Mouse (Mus musculus) limb, embryonic 12.5 days (tissue): ENCODE measurements around the gene Gm5737. TPM values are rescaled to one million over a fixed set of nuclear protein-coding genes. Genes with fewer than 3 reads are reported as not detected.

Experiments
- ATAC-seq: fragments of 200-750 bp; cut with Nextera tagmentation; 2 replicates; pipeline ENCODE4 v1.8.0; 2017; ENCODE audit warnings: low read depth, moderate TSS enrichment; ENCODE audit not compliant: insufficient number of reproducible peaks, insufficient read depth, low FRiP score, low TSS enrichment
- H3K27ac ChIP-seq: fragments of 300-500 bp; sonication (generic); 2 replicates; pipeline ENCODE4 v1.5.1; 2016; ENCODE audit warnings: mild to moderate bottlenecking, moderate library complexity
- H3K27me3 ChIP-seq: fragments of 300-500 bp; sonication (generic); 2 replicates; pipeline ENCODE4 v1.6.1; 2016; ENCODE audit warnings: mild to moderate bottlenecking, moderate library complexity
- H3K36me3 ChIP-seq: fragments of 300-500 bp; sonication (generic); 2 replicates; pipeline ENCODE4 v1.6.1; 2016; ENCODE audit warnings: mild to moderate bottlenecking, moderate library complexity
- H3K4me1 ChIP-seq: fragments of 300-500 bp; sonication (generic); replicated peaks from 2 replicates; pipeline ENCODE4 v1.6.1; 2016
- H3K4me2 ChIP-seq: fragments of 300-500 bp; sonication (generic); 2 replicates; pipeline ENCODE4 v1.6.1; 2016; ENCODE audit warnings: mild to moderate bottlenecking, moderate library complexity
- H3K4me3 ChIP-seq: fragments of 300-500 bp; sonication (generic); replicated peaks from 2 replicates; pipeline ENCODE4 v1.5.1; 2016; ENCODE audit warnings: mild to moderate bottlenecking
- H3K9ac ChIP-seq: fragments of 300-500 bp; sonication (generic); replicated peaks from 2 replicates; pipeline ENCODE4 v1.6.1; 2016; ENCODE audit warnings: mild to moderate bottlenecking, moderate library complexity
- H3K9me3 ChIP-seq: fragments of 300-500 bp; sonication (generic); 2 replicates; pipeline ENCODE4 v1.6.1; 2016; ENCODE audit warnings: mild to moderate bottlenecking, moderate library complexity
- WGBS: fragments of 180-500 bp; shearing (Covaris S2); methylation state at CpG from one replicate; pipeline ENCODE4 v1.1.7; 2016; 5-methylcytosine and 5-hydroxymethylcytosine counted together
- polyA plus RNA-seq: library from polyadenylated mRNA; unstranded; fragments of >200 nt; fragmentation: Nextera tagmentation; extraction: Ambion mirVana; gene quantifications from 2 replicates; pipeline ENCODE4 v1.2.1, GENCODE M21; 2016

Gm5737 gene
- polyA plus RNA-seq, 1 experiment from 2014 or later, result not detected

DNA sequence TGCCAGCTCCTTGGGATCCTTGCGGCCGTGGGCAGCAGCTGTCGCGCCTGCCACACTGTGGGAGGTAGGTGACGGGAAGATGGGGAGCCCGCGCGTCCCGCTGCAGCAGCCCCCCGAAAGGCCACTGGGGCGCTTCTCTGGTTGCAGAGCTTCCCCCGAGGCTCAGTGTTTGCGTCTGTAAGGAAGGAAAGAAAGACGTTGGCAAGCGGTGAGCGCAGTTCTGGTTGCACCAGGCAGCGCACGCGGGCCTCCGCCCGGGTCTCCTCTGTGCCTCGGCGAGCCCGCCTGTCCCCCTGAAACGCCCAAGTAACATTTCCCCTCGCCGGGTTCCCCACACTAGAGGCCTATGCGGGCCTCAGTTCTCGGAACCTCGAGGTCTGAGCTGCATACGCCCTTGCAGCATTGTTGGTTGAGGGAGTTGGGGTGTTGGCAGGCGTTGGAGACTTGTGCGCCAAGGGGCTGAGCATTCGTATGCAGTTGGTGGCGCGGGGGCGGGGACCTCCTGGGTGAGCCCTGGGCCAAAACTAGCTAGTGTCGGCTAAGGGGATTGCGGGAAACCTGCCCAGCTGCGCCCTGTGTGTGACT is 31.0 kb downstream of the Gm5737 start:
- H3K9ac ChIP-seq, result peak overlapping the region; percentile 90
- peaks cover 14% of the 10 kb centered on the region for H3K4me1 ChIP-seq
- H3K4me2 ChIP-seq, result peak overlapping the region; percentile 79
- under 1% methylated on average over 40 of the region's 40 CpGs for WGBS
- ATAC-seq, result peak; percentile 61
- H3K27me3 ChIP-seq, result peaks cover 9% of the 10 kb centered on the region; the same call in 1 of the 2 replicates
- 0 out of 2 replicates have a peak, but pooled peaks cover under 1% of the 10 kb centered on the region for H3K36me3 ChIP-seq
- no peaks in the 10 kb centered on the region for H3K9me3 ChIP-seq
- peak overlapping the region; percentile 77 for H3K4me3 ChIP-seq
- peak overlapping the region; percentile 97 for H3K27ac ChIP-seq

DNA sequence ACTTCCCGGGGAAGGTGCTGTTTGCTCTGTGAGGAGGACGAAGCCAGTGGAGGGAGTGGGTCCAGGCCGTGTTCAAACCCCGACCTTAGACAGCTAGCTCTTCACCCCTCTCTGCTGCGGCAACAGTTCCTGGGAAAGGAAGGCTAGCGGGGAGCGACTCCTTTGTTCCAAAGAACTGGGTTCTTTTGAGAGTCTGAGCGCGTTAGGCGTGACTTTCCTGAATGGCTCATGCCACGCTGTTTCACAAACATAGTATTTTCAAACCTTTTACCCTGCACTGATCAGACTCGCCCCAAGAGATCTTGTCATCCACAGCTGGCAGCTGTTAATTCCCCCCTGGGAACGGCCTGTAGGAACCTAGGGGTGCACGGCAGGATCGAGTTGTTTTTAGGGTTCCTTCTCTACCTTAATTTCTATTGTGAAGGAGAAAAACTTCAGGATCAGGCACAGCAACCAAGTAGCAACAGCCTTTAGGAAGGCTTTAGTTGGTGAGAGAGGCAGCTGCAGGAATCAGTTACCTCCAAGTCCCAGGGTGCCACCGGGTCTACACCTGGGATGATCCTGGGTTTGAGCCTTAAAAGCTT is 31.8 kb downstream of the Gm5737 start:
- Histone ChIP-seq H3K9ac (peak overlapping the region; percentile 90), H3K4me3 (peak overlapping the region; percentile 77), H3K9me3 (no peaks in the 10 kb centered on the region), H3K27me3 (peaks cover 9% of the 10 kb centered on the region; the same call in 1 of the 2 replicates), H3K4me1 (peaks cover 14% of the 10 kb centered on the region), H3K27ac (peak overlapping the region; percentile 97), H3K4me2 (peak overlapping the region; percentile 79), H3K36me3 (0 out of 2 replicates have a peak, but pooled peaks cover 3% of the 10 kb centered on the region)
- ATAC-seq, result no peak
- 2% methylated on average over 16 of the region's 16 CpGs for WGBS

DNA sequence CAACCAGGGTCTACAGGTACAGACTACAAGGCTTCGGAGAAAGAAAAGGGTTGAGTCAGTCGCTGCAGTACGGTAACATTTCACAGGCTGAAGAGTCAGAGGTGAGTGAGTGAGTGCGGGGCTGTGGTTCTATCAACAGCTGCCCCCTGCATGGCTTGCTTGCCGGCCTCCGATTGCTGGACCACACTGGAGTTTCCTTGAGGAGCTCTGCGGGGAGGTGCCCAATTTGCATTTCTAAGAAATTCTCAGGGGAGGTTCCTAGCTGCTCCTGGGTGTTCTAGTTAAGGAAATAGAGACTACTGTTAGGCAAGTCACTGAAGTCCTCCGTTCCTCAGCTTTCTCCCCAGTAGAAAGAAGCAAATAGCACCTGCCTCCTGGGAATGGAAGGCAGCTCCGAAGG is 32.5 kb downstream of the Gm5737 start:
- WGBS, result 12% methylated on average over 9 of the region's 9 CpGs
- no peaks in the 10 kb centered on the region for H3K9me3 ChIP-seq
- peak overlapping the region; percentile 77 for H3K4me3 ChIP-seq
- H3K4me2 ChIP-seq, result peak overlapping the region; percentile 79
- H3K27me3 ChIP-seq, result peaks cover 9% of the 10 kb centered on the region; the same call in 1 of the 2 replicates
- no peak for ATAC-seq
- peaks cover 14% of the 10 kb centered on the region for H3K4me1 ChIP-seq
- H3K9ac ChIP-seq, result peak overlapping the region; percentile 90
- H3K27ac ChIP-seq, result no peak overlapping the region
- 0 out of 2 replicates have a peak, but pooled peaks cover 3% of the 10 kb centered on the region for H3K36me3 ChIP-seq

DNA sequence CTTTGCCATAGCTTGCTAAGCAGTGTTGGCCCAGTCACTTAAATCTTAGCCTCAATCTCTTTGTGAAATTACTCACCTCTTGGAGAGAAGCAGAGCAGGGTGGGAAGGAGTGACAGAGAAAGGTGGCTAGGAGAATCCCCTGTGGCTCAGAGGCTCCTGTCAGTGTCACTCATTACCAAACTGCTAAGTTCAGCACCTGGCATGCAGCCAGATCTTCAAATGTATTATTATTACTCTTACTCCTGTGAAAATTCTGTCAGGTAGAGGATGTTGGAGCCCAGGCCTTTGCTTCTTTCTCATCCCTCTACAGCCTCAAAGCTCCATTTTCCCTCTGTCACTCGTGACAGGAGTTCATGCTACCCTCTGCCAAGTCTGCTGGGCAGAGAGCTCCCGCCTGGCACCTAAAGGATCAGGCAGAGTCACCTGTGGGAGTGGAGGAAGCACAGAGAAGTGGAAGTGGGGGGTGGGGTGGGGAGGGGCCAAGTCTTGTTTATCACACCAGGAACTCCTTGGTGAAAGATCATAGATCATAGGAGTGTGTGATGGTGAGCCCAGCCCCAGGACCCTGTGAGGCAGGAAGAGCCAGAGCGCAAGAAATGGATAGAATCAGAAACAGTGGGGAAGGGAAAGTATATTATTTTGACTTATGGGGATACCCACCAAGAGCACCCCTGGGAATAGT is 36.8 kb downstream of the Gm5737 start:
- H3K27me3 ChIP-seq, result peaks cover 9% of the 10 kb centered on the region; the same call in 1 of the 2 replicates
- H3K9me3 ChIP-seq, result no peaks in the 10 kb centered on the region
- no peak for ATAC-seq
- H3K4me2 ChIP-seq, result no peak overlapping the region
- no peak overlapping the region for H3K9ac ChIP-seq
- H3K4me1 ChIP-seq, result peaks cover 17% of the 10 kb centered on the region
- H3K36me3 ChIP-seq, result 0 out of 2 replicates have a peak, but pooled peaks cover 3% of the 10 kb centered on the region
- WGBS, result 92% methylated on average over 3 of the region's 3 CpGs
- H3K27ac ChIP-seq, result no peak overlapping the region
- no peak overlapping the region for H3K4me3 ChIP-seq

DNA sequence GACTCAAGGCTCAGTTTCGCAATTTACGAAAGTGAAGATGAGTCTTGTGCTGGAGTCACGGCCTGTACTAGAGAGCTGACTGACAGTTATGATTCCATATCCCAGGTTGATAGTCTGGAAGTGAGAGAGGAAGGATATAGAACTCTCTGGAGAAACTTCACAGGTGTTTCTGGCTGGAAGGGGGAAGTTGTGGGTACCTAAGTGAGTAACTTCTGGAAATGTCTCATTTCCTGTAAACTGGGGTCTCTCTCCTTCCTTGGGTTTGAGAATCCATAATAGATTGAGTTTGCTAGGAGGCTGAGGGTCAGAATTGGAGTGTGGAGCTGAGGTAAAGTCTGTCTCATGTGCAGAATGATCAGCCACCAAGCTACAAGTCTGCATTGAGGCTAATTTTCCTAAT is 38.0 kb downstream of the Gm5737 start:
- Histone ChIP-seq H3K4me3 (no peak overlapping the region), H3K36me3 (0 out of 2 replicates have a peak, but pooled peaks cover 3% of the 10 kb centered on the region), H3K27me3 (0 out of 2 replicates have a peak, but pooled peaks cover 1% of the 10 kb centered on the region), H3K4me1 (peaks cover 5% of the 10 kb centered on the region), H3K9ac (no peak overlapping the region), H3K4me2 (no peak overlapping the region), H3K27ac (no peak overlapping the region), H3K9me3 (no peaks in the 10 kb centered on the region)
- ATAC-seq, result no peak
- 92% methylated on average over 3 of the region's 3 CpGs for WGBS

DNA sequence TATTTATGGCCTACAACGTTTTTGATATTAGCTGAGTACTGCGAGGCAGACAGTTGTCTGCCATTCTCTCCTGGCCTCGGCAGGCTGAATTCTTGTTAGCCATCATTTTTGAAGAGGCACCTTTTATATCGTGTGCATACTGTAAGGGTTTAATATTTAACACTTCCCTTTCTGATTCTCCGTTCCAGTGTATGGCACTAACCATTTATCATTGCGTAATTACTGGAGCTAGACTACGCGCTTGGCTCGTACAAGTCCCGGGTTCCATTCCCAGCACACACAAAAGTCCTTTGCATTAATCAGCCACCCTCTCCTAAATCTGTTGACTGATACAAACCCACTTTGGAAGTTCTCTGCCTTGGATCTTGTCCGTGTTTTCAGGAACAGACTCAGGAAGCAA is 47.7 kb downstream of the Gm5737 start:
- no peak for ATAC-seq
- 88% methylated on average over 11 of the region's 11 CpGs for WGBS
- no peaks in the 10 kb centered on the region for H3K9me3 ChIP-seq
- peaks cover 42% of the 10 kb centered on the region for H3K4me1 ChIP-seq
- no peak overlapping the region for H3K4me3 ChIP-seq
- no peak overlapping the region for H3K4me2 ChIP-seq
- H3K27me3 ChIP-seq, result no peaks in the 10 kb centered on the region
- peaks cover 17% of the 10 kb centered on the region for H3K36me3 ChIP-seq
- H3K9ac ChIP-seq, result no peak overlapping the region
- H3K27ac ChIP-seq, result no peak overlapping the region

DNA sequence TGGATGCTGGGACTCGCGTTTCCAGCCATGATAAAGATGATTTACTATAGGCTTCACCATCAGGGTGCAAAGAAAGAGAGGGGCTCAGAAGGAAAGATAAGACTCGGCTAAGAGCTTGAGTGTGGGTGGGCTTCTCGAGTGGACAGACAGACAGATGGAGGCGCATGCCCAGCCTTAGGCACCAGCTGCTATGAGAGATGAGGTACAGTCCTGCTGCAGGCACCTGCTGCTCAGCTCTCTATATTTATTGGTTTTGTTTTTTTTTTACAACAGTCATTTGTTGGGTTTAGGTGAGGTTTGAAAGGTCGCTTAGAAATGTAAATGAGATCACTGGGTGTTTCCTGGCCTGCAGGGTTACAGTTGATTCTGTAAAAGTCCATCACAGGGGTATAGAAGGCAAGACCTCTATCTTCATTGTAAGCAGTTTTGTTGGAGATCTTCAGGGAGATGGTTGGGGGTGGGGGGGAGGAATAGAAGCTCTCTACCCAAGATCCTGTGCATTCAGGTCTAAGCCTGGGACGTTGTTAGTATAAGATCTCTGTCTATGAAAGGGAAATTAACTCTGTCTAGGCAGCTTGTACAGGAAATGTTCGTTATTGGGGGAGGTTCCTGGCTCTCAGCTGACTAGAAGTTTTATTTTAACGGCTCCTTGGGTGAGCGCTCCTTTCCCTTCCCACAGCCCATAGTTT is 48.8 kb downstream of the Gm5737 start:
- no peak for ATAC-seq
- 35% methylated on average over 10 of the region's 10 CpGs for WGBS
- peaks cover 17% of the 10 kb centered on the region for H3K36me3 ChIP-seq
- no peaks in the 10 kb centered on the region for H3K9me3 ChIP-seq
- no peak overlapping the region for H3K4me2 ChIP-seq
- no peak overlapping the region for H3K4me3 ChIP-seq
- no peak overlapping the region for H3K27ac ChIP-seq
- no peak overlapping the region for H3K9ac ChIP-seq
- H3K4me1 ChIP-seq, result peaks cover 53% of the 10 kb centered on the region
- no peaks in the 10 kb centered on the region for H3K27me3 ChIP-seq

DNA sequence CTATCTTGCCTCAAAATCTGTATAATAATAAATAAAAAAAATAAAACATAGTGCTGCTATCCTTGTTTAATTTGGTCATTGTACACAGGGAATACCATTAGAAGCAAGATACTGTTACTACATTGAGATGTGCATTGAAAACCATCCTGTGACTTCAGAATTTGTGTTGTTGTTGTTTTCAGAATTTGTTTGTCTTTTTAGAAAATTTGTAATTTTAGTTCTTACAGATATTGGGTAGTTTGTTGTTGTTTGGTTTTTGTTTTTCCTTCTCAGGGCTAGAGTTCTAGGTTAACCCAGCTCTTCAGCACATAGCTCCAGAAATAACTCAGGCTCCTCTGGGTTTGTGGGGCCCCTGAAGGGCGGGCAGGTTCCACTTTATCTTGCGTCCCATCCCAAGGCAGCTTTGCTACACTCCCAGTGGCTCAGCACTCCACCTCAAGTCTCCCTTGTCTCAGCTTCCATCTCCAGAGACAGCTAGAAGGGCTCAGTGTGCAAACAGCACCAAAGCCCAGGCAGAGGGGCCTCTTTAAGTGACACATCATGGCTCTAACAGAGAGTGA is 49.4 kb downstream of the Gm5737 start:
- H3K4me1 ChIP-seq, result peaks cover 59% of the 10 kb centered on the region
- peaks cover 17% of the 10 kb centered on the region for H3K36me3 ChIP-seq
- H3K27ac ChIP-seq, result peak overlapping the region; percentile 75; the same call in 1 of the 2 replicates
- no peaks in the 10 kb centered on the region for H3K27me3 ChIP-seq
- H3K9me3 ChIP-seq, result no peaks in the 10 kb centered on the region
- no peak overlapping the region for H3K9ac ChIP-seq
- no peak overlapping the region for H3K4me3 ChIP-seq
- WGBS, result 28% methylated on average over 2 of the region's 2 CpGs
- no peak for ATAC-seq
- no peak overlapping the region for H3K4me2 ChIP-seq

DNA sequence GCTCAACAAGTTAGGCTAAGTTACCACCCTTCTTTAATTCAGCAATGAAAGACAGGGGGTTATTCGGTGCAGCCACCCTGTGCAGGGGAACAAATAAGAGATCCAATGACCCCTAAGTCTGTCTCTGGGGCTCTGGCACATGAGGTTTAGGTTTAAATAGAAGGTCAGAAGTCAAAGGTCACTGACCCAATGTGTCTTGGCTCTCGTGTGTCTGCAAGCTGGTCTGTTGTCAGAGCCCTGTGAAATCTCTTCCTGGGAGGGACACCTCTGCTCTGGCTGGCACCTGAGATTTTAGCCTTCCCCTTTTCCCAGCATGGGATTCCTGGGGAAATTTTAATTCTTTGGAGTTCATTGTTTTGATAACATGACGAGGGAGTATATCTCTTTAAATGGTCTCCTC is 50.0 kb downstream of the Gm5737 start:
- H3K9me3 ChIP-seq, result no peaks in the 10 kb centered on the region
- no peaks in the 10 kb centered on the region for H3K27me3 ChIP-seq
- peak overlapping the region; percentile 26; the same call in 1 of the 2 replicates for H3K4me2 ChIP-seq
- H3K4me1 ChIP-seq, result peaks cover 66% of the 10 kb centered on the region
- H3K27ac ChIP-seq, result peak overlapping the region; percentile 75
- H3K9ac ChIP-seq, result no peak overlapping the region
- no peak for ATAC-seq
- H3K4me3 ChIP-seq, result no peak overlapping the region
- H3K36me3 ChIP-seq, result peaks cover 17% of the 10 kb centered on the region
- 11% methylated on average over 3 of the region's 3 CpGs for WGBS

DNA sequence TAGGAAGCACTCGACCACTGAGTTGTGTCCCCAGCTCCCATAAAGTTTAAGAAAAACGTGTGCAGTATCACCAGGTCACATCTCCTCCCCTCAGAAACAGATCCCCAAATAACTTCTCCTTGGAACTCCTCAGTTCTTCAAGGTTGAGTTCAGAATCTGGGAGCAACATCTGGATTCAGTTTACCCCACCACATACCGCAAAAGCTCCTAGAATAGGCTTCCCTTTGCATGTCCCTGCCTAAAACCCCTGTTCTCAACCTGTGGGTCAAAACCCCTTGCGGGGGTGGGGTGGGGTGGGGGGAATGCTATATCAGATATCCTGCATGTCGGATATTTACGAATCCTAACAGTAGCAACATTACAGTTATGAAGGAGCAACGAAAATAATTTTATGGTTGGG is 50.5 kb downstream of the Gm5737 start:
- peaks cover 17% of the 10 kb centered on the region for H3K36me3 ChIP-seq
- no peak for ATAC-seq
- H3K9me3 ChIP-seq, result no peaks in the 10 kb centered on the region
- H3K4me3 ChIP-seq, result no peak overlapping the region
- H3K4me1 ChIP-seq, result peaks cover 70% of the 10 kb centered on the region
- peak overlapping the region; percentile 75 for H3K27ac ChIP-seq
- peak overlapping the region; percentile 26 for H3K4me2 ChIP-seq
- no peaks in the 10 kb centered on the region for H3K27me3 ChIP-seq
- 15% methylated on average over 7 of the region's 7 CpGs for WGBS
- H3K9ac ChIP-seq, result no peak overlapping the region
